Mouse (Mus musculus) G1E (cell line): ENCODE results near the gene Atpaf1.

Experiments
- CTCF ChIP-seq: IDR thresholded peaks from 2 replicates; pipeline ENCODE4 v1.5.1; 2012; ENCODE audit warnings: low read depth, low read length, inconsistent platforms, mixed read lengths
- GATA1 ChIP-seq: IDR thresholded peaks from 2 replicates; pipeline ENCODE4 v1.6.1; 2012; ENCODE audit warnings: borderline replicate concordance, low read length, inconsistent platforms, mixed read lengths

DNA sequence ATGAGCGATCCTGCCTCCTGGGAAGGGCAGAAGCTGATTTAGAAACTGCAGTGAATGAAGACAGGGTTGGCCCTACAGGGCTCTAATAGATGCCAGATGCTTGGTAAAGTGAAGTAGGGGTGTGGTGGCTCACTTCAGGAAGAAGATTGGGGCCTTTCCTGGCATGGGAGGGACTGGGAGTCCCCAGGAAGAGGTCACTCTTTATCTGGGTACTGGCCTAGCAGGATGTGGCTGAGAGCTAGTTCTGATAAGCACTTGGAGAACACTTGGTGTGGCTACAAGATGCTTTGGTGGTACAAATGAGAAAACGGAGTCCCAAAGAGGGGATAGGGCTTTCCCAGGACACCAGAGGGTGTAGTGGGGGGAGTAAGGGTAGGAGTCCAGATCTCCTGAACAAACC lies 39.6 kb downstream of the Atpaf1 start:
- no peak for TF ChIP-seq CTCF
- no peak for TF ChIP-seq GATA1
